Mouse (Mus musculus) urinary bladder, adult 2 months (tissue): Measurements from ENCODE around the gene Gpx3. TPM values are rescaled to one million over a fixed set of nuclear protein-coding genes. Genes with fewer than 3 reads are reported as not detected.

Experiments used
- DNase-seq: peaks from one replicate; pipeline ENCODE4 v3.0.0; 2022; ENCODE audit warnings: low spot score
- polyA plus RNA-seq: library from polyadenylated mRNA; depleted of rRNA; stranded (reverse); fragments of >200 nt; gene quantifications from 2 replicates; pipeline ENCODE4 v1.2.3, GENCODE M21; 2012

Gpx3 gene
- polyA plus RNA-seq, 1 experiment = 53.0 TPM

DNA sequence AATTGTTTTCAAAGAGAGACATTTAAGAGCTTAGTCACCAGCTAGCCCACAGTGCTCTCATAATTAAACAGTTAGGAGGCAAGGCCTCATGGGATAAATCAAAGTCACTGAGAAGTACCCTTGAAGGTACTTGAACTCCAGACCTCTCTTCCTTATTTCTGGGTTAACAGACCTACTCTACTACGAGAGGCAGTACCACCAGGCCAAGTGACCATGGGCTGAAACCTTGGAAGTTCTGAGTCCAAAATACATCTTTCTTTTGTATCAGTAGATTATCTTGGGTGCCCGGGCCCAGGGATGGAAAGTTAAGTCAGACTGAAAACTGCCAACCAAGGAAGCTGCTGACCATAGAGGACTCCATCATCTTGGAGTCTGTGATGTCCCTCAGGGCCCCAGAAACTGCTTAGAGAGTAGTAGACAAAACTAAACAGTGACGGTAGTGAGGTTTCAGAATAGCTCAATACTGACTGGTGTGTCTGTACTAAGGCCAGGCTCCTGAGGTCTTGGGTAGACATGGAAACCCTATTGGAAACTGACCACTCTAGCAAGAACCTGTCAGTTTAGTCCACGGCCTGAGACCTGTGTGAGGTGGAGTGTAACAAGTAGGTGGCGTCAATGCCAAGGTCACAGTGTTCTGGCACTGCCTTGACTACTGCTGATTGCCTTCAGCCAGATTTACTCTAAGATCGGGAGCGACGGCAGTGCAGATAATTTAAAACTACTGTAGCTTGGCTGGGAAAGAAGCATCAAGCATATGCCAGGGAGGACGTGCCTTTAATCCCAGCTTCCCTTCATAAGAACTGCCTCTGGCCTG lies 10.5 kb downstream of the Gpx3 start:
- no peak for DNase-seq

DNA sequence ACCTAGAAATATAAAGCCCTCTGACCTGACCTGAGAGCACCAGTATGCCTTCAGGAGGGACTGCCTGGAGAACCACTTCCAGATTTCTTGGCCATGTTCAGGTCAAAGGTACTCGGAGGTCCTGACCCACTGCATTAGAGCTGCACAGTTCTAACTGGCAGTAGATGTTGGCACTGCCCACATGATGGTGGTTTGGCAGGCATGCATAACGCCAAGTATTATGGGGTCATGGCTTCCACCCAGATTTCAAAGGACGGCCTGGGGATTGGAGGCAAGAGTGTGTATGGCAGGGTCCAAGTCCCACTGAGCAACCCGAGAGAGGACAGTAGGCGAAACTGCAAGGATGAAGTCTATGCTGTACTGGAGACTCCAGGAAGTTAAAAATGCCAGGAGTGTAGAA lies 11.6 kb downstream of the Gpx3 start:
- no peak for DNase-seq

DNA sequence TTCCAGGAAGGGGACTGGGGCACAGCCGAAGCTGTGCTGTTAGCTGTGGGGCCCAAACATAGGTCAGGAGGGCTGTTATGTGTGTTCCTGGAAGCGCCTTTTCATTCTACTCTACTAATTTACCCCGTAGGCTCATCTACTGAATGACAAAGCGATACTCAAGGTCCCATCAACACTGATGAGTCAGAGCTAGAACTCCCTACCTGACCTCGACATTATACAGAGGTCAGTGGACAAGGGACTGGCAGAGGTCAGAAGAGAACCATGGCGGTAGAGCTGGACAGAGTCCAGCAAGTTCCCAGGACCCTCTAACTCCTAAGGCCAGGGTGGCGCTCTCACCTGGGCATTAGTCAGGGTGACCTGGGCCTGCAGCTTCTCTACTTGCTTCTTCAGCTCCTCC lies 15.2 kb downstream of the Gpx3 start:
- no peak for DNase-seq

DNA sequence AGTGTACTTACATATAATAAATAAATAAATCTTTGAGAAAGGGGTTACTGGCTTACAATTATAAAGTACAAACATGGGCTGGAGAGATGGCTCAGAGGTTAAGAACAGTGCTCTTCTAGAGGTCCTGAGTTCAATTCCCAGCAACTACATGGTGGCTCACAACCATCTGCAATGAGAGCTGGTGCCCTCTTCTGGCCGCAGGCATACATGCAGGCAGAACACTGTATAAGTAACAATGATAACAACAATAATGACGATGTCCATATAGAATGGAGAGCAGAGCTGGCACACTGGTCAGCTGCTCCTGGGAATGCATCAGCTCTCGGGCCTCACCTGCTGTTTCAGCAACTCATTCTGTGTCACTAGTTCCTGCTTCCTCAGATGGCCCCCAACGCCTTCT lies 16.0 kb downstream of the Gpx3 start:
- no peak for DNase-seq

DNA sequence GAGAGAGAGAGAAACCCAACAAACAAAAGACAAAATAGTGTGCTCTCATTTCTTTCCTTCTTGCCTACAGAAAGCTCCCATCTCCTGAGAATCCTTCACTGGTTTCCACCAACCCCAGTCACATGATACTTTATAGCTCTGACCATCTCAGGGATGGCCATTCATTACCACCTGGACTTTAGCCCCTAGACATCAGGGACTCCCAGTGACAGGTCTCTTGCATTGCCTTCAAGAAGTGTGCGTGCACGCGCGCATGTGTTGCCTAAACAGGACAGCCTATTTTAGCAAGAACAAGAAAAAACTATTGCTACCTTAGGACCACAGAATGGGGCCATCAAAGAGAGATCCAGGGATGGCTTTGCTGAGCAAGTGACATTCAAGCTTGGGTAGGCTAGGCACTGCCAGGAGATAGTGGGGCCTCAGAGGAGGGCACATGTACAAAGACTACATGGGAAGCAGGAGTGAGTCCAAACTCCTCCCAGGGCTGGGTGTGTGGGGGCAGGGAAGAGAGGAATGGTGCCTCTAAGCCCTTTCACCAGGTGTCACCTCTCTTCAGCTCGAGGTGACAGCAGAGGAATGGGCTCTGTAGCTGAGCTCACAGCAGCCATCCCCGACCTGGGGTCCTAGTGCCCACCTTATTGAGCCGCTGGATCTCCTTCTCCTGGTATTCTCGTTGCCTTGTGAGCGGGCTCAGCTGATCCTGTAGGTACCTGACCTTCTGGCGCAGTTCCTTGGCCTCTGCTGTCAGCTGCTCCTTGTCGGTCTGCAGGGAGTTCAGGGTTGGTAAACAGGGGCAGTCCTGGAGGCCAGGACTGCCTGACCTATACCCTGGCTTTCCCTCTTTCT lies 18.1 kb downstream of the Gpx3 start:
- no peak for DNase-seq

DNA sequence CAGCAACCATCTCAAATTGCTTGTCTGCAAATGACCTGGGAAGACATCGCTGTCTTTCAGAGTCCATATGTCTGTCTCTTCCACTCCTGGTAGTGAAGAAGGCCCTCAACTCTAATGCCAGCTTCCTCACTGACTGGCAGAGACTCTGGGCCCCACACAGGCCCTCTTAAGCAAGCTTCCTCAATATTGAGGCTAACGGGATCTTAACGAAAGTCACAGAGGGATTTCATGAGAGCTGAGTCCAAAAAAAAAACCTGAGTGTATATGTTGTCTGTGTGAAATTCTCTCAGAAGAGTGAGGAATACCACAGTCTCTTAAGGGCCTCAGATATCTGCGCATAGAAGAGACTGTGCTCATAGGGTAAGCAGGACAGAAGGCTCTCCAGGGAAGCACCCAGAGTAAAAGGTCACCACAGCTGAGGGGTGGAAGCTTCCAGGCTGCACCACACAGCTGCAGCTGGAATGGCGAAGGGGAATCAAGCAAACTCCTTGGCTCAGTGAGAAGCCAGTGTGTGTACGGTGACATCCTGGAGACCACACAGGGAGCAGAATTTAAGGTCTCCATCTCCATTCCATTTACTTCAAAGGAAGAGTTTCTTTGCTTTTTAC lies 18.8 kb downstream of the Gpx3 start:
- DNase-seq = no peak

DNA sequence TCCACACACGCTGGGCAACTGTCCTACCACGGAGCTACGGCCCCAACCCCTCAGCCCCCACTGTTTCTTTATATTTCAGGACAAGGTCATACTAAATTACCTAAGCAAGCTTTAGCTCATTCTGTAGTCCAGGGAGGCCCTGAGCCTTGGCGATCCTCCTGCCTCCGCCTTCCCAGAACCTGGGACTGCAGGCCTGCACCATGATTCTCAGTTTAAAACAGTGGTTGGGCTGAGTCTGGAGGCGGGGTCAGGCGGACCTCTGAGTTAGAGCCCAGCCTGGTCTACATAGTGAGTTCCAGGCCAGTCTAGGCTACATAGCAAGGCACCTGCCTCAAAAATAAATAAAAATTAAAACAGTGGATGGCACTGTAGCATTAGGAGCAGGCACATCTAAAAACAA lies 19.5 kb downstream of the Gpx3 start:
- no peak for DNase-seq

DNA sequence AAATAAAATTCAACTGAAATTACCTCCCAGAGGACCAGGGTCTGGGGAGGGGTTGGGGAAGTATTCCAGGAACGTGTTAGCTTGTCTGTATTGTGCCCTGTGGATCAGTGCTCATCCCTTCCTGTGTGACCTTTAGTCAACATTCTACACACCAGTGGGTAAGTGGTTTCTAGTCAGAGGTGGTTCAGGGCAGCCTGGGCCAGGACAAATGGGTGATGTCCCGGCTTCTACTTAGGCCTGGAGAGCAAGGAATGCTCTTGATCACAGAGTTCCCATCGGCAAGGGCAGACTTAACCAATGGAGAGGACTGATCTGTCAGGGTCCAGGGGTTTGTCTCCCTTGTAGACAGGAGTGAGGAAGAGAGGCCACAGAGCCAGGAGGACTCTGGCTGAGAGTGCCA lies 20.2 kb downstream of the Gpx3 start:
- DNase-seq = no peak

DNA sequence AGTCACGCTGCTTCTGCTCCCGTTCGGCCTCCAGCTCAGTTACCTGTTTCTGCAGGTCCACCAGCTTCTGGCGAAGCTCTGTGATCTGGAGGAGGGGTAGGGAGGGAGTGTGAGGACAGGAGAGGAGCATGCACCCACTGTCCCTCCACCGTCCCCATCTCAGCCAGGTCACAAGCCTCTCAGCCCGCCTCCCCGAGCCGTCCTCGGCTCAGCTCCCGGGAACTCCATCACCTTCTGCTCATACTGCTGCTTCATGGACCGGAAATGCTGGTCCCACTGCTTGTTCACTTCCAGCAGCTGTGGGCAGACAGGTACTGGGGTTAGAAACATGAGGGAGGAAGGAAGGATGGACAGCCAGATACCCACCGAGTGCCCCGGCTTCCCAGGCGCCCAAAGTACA lies 21.9 kb downstream of the Gpx3 start:
- DNase-seq = no peak

DNA sequence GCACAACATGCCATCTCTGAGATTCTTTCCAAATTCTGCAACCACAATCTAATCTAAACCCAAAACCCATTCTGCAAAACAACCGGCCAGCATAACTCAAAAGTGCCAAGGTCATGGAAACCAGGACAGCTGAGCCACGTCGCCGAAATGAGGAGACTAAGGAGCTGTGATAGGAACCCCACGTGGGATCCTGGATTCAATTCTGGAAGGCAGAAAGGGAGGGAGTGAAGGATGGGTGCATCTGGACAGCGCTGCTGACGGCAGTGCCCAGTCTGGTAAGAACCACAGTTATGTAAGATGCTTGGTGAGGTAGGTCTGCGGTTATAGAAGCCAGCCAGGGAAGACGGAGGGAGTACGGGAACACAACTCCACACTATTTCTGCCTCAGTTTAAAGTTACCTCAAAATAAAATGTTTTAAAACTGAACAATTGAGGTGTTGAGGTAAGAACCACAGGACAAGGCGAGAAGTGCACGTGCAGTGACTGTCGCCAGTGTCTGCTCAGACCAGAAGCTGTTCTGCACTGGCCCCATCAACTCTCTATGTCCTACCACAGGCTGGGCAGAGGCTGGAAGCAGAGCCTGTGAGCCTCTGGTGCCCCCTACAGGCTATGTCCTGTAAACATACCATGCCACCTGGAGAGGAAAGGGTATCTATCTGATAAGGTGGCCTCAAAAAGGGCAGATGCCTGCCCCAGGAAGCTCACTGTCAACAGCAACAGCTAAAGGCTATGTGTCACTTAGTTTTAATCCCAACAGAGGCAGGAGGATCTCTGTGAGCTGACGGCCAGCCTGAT lies 25.3 kb downstream of the Gpx3 start:
- DNase-seq = no peak

DNA sequence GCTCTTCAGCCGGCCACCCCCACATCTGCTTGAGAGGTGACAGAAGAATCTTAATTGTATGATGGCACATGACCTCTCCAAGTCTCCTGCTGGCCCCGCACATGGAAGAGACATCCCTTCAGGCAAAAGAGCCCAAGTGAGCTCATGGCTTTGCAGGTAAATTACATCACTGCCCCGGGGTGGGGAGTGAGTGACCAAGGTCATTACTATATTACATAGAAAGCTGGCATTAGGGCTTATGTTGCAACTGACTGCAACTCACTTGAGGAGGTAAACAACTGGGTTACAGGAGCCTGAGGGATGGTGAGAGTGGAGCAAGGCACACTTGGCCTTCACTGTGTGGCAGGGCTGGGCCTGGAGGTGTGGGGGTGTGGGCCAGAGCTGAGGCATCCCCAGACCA lies 26.0 kb downstream of the Gpx3 start:
- DNase-seq = no peak

DNA sequence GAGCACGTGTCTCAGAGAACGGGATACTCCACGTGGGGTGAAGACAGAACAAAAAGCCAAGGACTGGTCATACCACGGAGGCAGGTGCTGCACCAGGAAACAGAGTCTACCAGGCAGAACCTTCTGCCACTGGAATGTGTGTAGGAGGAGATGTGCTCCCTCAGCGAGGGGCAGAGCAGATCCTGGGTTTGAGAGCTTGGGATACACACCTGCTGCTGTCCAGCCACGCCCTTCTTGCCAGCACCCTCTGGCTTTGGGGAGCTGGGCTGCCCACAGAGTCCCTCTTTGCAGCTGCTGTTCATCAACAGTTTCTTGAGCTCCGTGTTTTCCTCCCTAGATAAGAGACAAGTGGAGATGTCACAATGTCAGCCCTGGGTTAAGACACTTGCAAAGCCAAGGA lies 26.6 kb downstream of the Gpx3 start:
- no peak for DNase-seq

DNA sequence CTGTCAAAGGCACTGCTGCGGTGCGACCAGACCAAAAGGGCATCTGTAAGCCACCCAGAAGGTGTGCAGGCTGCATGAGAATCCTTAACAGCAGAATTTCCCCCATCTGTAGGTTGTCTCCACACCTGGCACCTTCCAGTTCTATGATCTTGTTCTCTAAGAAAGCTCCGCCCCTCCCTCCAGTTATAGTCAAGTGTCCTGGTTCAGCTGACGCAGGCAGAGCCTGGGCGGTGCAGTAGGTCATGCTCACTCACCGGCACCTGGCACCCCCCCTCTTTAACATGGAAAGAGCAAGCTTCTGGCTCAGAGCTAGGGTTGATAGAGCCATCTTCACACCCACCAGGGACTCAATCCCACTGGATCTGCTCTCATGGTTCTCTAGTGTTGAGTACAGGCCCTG lies 27.0 kb downstream of the Gpx3 start:
- no peak for DNase-seq

DNA sequence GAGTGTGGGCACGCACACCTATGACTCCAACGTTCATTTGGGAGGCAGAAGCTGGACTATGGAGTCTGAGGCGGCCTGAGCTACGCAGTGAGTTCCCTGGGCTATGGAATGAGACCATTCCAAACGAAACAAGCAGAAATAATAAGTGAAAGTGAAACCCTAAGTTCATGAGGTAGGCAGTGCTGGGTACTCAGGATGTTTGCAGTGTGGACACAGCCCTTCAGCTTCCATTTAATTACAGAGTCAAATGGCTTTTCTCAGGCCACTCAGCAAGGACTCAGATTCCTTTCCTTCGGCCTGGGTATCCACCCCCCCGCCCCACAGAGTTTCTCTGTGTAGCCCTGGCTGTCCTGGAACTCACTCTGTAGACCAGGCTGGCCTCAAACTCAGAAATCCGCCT lies 27.5 kb downstream of the Gpx3 start:
- no peak for DNase-seq

DNA sequence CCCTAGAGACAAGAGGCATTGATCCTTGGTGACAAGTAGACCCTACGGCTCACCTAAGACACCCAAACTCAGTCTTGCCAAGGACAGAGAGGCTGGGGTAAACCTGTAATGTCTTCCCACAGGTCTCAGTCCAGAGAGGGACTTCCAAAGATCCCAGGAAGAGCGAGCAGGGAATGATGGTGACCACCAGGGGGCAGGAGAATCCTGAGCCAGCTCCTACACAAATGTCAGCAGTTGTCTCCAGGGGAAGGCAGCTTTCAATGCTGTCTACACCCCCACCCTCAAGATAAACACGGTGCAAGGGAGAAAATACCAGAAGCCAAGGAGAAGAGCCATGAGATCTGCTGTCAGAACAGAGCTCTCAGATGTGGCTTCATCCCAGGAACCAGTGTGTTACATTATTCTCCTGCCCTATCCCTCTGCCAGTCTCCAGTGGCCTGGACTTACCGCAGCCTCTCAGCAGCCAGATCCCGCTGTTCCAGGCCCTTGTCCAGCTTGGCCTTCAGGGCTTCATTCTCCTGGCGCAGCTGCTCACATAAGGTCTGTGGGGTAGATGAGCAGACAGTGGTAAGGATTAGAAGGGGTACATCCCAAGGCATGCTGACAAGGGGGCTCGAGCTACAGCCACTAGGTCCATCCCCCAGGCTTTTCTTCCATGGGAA lies 28.2 kb downstream of the Gpx3 start:
- no peak for DNase-seq

DNA sequence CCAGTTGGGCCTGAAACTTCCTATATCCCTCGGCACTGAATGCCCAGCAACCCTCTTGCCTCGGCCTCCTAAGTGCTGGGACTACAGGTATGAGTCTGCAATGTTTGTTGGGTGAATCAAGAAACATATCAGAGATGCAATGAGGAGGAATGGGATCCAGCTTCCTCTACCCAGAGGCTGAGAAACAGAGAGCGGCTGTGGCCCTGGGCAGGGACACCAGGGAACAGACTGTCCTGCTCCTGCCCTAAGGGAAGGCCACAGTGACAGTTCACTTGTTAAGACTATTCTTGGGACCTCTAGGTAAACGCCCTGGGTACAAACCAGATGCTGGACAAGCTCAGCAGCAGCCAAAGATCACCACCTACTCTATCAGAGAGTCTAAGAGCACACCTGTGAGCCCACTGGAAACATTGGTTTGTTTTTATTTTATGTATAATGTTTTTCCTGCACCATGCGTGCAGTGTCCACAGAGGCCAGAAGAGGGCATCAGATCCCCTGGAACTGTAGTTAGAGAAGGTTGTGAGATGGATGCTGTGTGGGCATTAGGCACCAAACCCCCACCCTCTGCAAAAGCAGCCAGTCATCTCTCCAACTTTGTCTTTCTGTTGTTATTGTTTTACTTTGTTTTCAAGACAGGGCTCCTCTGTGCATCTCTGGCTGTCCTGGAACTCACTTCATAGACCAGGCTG lies 29.3 kb downstream of the Gpx3 start:
- DNase-seq = no peak

DNA sequence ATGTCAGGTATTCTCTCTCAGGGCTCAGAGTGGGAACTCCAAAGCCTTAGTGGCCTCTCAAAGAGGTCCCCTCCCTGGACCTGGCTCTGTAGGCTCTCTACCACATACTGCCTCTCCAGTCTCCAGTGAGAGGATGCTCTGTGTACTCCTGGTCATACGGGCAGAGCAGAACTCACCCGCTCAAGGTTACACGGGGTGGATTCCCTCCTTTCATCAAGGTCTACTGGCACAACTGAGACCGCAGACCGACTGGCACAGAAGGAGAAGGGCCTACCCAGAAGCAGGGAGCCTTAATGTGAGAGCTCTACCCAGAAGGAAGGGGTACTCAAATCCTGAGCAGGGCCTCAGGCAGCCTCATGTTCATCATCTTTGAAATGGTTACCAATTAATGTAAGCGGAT lies 30.3 kb downstream of the Gpx3 start:
- DNase-seq = no peak

DNA sequence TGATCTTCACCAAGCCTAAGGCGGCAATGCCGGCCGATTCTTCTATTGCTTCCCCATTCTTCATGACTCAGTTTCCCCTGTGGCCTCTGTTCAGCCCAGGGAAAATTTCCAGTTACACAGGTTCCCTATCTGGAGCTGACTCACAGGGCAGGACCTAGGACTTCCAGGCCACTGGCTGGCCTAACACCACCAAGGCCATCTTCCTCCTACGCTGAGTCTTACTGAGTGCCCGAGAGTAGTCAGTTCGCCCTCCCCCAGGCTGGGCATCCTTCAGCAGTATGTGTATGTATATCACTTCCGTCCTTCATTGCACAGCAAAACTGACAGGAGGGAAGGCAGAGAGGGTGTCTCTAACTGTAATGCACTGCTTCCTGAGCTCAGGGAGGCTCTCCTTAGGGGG lies 31.9 kb downstream of the Gpx3 start:
- DNase-seq = no peak

DNA sequence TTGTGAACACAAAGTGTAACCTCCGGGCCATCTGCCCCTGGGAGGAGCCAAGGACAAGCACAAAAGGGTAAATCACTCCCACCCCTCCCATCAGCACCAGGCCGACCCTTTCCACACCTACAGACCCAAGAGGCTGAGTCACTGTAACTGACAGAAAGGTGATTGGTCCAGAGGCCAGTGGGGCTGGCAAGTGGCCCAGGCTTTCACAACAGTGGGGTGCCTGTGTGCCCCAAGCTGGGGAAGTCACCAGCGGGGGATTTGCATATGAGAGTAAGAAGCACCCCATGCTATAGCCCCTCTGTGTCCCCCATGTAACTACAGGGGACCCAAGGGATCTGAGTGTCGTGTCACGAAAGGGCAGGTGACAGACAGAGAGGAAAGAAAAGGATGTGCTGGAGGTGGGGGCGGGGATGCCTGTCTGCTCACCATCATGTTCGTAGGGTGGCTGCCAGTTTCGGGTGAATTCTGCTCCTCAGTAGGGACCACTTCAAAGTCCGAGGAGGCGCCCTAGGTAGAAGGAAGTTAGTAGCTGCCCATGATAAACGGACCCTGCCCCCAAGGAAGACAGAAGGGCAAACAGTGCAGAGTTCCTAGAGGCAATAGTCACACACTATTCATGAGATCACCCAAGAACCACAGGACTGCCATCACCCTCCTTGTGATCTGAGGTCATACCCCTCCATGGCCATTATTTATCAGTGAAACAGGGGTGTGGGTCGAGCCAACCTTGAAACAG lies 34.0 kb downstream of the Gpx3 start:
- DNase-seq = no peak

DNA sequence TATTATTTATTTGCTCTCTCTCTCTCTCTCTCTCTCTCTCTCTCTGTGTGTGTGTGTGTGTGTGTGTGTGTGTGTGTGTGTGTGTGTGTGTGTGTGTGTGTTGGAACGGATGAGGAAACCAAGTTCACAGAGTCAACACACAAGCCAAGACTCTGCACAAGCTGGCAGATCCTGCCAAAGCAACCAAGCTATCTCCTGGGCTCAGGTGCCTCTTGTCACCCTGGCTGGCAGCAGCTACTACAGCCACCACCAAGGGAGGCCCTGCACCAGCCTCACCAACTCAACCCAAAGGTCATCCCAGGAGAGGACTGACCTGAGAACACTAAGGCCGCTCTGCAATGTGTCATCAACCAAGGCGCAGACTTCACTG lies 34.5 kb downstream of the Gpx3 start:
- DNase-seq = no peak
